Mouse (Mus musculus) inflammation-experienced regulatory T-cells, adult 6 months (primary cell): ENCODE data around the gene Ddah1. TPM values are rescaled to one million over a fixed set of nuclear protein-coding genes. Genes with fewer than 3 reads are reported as not detected.

Source experiments
- ATAC-seq: one replicate; pipeline ENCODE4 v1.8.0; 2017
- polyA plus RNA-seq, 3 experiments: library from polyadenylated mRNA; unstranded; fragments of 100-300 nt; shearing (Covaris generic); gene quantifications; one replicate each; pipeline ENCODE4 v1.2.1; 2017

Gene Ddah1
- under 1 TPM in 1 of 3 experiments, not detected in 2; 0.15 TPM for polyA plus RNA-seq

DNA sequence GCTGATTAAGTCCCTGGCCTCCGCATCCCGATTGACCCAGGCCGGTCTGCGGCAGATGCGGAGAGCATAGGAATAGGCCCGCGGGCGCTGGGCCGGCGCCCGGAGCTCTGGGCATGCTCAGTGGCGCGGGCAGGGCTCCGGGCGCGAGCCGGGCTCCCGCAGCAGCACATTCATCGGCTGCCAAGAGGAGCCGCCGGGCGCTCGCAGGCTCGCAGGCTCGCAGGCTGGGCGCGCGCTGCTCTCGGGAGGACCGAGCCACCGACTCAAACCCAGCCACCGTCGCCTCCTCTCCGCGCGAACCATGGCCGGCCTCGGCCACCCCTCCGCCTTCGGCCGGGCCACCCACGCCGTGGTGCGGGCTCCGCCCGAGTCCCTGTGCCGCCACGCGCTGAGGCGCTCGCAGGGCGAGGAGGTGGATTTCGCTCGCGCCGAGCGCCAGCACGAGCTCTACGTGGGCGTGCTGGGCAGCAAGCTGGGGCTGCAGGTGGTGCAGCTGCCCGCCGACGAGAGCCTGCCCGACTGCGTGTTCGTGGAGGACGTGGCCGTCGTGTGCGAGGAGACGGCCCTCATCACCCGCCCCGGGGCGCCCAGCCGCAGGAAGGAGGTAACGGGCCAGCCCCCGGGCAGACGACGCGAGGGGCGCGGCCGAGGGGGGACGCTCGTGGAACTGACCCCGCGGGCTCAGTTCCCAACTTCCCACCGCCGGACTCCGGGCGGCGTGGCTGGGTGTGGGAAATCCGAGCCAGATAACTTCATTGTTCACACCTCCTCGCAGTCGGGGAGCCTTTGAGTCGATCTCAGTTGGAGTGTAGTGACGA is at the start of gene Ddah1:
Gene Ddah1 (plus strand): TSS at position 115 of the 818 bp plus-strand sequence.
- no peak for ATAC-seq

DNA sequence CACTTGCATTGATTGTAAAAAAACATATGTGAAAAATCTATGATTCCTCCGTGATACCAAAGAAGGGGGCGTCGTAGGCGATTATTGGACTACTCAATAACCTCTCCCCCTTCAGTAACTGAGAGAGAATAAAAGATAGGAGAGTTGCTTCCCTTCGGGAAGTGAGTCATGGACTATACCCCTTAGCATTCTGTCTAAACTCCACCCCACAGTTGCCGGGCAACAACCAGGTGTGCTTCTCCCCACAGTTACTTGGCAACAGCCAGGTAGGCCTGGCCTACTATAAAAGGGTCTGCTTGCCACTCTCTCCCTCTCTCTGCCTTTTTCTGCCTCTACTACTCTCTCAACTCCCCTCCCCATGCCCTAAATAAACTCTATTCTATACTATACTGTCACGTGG is 42.6 kb upstream of the Ddah1 start:
- ATAC-seq, result no peak

DNA sequence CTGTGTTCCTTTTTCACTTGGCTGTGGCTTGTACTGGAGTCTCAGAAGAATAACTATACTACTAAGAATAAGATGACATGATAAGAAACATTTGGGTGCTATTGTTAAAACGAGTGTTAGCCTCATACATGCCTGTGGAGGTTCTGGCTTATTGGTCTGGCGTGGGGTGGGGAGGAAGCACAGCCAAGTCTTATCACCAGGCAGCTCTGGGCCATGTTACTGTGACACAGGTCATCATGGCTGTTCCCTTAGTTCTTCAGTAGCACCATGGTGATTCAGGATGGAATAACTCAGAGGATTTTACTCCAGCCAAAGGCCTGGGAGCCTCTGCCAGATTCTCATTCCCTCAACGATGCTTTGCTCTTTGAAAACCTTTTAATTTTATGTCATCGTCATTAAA is 38.8 kb upstream of the Ddah1 start:
- ATAC-seq, result no peak

DNA sequence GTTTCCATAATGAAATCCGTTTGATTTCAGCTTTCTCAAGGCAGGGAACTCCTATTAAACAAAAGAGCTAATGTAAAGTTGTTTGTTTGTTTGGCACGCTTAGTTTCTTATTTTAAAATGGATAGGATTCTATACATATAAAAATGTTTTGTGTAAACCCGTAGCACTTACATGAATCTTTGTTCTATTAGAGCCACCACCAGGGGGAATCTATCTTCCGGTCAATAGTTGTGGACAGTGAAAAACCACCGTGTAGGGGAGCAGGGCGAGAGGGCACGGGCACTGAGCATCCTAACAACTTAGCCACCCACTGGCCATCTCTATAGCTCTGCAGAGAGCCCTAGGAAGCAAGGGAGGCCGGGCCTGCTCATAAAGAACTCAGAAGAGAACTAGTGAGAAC is 33.4 kb upstream of the Ddah1 start:
- ATAC-seq, result no peak

DNA sequence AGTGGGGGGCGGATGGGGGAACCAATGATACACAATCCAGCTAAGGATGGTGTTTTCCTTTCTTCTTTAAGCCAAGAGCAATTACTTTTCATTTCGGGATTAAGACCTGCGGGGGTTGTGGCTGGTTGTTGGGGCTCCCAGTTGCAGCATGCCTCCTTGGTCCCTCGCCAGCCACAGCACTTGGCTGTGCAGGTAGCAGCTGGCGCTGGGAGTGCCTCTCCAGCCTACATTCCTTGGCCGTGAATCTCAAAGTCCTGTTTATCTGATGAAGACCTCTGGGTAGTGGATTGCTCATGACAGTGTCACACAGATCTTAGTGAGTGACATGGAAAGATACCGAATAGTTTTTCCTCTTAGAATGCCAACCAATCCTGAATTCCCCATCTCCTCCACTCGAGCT is 30.1 kb upstream of the Ddah1 start:
- no peak for ATAC-seq

DNA sequence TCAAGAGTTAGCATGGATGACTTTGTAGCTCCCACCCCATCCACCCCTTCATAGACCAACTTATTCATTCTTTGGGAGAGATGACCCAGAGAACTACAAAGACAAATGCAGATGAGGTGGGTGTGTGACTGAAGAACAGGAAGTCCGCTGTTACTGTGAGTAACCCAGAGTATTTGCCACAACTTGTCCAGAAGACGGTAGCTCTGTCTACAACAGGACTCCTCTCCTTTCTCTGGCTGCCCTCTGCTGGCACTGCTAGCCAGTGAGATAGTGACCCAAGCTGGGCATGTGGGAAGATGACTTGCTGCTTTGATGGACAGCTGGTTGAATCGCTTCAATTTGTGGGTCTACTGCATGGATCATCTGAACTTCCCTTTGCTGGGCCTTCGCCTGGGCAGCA is 28.9 kb upstream of the Ddah1 start:
- no peak for ATAC-seq

DNA sequence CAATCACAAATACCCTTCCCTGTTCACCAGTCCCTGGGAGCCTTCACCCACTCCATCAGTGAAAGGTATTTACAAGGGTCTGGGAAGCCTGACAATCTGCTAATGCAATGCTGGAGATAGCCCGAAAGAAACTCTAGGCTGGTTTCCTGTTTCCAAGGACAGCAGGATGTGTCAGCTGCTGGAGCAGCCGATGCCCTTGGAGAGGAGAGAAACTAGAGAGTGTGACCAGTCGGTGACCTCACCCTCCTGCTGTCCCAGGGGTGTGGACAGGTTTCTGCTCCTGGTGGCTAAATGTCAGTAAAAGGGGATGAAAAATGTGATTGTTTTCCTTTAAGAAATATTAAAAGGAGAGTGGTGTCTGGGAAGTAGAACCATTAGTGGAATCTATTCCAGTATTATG is 28.4 kb upstream of the Ddah1 start:
- ATAC-seq, result no peak

DNA sequence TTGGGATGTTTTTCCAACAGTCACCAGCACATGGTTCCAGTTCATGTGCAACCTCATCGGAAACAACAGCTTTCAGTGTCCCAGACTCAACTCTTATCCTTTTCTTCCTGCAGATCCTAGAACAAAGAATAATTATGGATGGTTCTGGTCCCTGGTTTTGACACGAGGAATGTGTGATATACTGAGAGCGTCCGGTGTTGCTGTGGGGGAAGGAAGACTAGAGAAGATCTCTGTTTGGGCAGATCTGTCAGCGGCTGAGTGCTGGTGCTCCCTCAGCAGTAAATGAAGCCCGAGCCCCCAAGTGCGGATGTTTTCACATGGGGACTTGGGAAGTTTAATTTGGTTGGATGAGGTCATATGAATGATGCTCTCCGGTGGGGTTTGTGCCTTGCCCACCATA is 23.6 kb upstream of the Ddah1 start:
- ATAC-seq, result no peak

DNA sequence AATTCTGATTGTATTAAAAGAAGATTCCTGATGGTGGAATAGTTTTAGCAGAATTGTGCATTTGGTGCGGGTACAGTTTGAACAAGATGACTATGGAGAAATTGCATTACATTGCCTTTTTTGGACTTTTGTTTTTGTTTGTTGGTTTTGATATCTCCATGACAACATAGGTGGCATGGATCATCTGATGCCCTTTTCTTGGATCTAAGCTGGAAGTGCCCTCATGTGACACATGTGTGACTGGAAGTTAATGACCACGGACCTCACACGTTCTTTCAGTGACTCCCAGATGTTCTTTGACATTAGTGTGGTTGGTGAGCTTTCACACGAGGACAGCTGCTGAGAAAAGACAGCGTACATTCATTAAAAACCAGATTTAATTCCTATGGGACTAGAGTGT is 21.9 kb upstream of the Ddah1 start:
- no peak for ATAC-seq

DNA sequence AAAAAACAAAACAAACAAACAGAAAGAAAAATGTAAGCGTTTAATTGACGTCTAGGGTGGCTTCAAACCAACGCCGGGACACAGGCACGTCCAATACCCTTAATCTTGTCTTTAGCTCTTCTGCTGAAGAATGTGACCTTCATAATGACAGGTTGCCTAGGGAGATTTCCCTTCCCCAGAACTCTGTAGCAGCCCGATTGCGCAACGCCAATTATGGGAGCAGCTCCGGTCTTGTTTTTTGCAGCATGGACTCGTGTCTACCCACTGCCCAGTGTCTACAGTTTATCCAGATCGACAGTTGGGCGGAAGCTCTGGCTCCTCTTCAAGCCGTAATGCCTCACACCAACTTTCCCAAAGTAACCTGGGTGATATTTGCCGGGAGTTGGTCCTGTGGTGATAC is 19.8 kb upstream of the Ddah1 start:
- no peak for ATAC-seq

DNA sequence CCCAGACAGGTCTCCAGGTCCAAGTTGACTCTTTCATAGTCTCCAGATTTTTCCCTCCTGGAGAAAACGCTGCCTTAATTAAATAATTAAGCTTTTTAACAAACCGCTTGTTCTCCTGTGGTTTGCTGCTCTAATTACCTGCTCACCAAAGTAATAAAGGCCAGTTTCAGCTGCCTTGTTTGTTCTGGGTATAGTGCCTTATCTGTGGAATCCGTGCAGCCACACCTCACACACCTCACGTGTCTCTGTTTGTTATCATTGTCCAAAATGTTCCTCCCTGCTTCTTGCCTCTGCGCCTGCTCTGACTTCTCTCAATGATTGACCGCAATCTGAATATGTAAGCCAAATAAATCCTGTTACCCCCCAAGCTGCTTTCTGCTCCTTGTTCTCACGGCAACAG is 18.6 kb upstream of the Ddah1 start:
- ATAC-seq, result no peak

DNA sequence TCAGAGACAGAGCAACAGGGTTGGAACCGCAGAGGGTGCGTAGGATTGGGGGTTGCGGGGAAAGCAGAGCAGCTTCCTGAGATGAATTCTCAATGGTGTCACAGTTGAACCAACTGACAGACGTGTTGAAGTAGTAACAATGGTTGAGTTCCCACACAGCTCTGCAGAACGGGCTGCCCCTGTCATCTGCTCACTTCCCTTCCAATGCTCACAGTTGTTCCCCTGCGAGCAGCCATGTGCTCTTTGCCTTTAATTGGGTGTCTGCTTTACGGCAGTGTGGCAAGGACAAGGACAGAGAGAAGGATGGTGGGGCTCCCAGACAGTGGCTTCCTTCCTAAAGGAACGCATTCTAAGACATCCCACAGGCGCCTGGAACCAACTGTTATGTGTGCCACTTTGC is 15.4 kb upstream of the Ddah1 start:
- no peak for ATAC-seq

DNA sequence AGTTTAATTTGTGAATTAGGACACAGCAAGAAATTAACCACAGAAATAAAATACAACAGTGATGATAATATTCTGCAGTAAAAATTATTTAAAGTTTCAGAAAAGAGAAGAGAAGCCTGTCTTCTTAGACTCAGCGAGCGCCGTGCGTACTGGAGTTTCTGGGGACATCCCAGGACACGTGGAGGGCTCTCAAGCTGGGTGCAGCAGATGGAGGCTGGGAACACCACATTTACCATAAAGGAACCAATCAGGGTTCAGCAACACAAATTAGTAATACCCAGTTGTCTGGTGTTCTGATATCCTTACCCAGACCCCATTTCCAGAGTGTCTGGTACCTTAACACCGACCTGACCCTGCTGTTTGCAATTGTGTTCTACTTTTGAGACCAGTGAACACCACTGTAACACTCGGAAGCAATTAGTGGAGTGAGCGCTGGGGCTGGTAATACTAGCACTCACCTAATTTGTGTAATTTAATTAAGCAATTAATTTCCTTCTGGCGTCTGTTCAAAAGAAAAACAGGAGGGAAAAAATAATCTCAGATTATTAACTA is 14.9 kb upstream of the Ddah1 start:
- no peak for ATAC-seq

DNA sequence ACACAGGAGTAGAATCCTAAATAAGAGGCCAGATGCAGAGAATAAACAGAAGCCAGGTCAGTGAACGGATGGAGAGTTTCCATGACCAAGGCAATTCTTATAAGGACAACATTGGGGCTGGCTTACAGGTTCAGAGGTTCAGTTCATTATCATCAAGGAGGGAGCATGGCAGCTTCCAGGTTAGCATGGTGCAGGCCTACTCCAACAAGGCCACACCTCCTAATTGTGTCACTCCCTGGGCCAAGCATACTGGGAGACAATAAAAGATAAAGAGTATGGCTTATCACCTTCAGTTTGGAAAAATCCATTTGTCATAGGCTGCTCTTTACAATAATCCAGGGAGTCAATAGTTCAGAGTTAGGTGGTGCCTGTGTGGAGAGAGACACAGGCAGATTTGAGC is 9.8 kb upstream of the Ddah1 start:
- ATAC-seq, result no peak

DNA sequence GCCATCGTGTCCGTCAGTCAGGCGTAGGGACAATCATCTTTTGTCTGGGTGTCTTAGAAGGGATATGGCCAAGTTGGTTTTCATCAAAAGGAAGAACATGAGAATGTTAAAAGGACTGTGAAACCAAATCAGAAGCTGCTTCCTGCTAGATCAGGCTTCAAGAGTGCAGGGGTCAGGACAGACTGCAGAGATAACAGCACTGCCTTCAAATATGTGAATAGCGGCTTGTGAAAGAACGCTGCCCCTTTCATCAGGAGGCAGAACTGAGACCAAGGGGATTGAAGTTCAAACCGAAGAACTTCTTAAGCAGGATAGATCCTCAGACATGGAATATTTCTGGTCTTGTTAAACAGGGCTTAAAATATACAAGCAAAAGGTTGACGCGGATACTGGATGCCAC is 2.0 kb upstream of the Ddah1 start:
- ATAC-seq, result no peak

DNA sequence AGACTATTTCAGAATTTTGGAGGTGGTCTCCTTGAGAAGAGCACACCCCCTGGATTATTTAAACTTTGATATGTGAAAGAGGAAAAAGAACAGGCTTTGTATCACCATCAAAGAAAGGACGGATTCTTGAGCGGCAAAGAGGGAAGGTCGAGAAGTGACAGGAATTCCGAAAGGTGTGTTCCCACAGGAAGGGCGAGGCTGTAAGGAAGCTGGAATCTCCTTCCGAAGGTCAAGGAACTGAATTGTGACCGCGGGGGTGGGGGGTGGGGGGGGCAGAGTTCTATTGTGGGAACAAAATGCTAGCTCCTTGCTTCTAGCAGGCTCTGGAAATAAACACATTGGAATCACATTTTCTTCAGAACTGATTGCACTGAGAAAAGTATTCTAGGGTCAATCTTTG is 1.3 kb upstream of the Ddah1 start:
- no peak for ATAC-seq

DNA sequence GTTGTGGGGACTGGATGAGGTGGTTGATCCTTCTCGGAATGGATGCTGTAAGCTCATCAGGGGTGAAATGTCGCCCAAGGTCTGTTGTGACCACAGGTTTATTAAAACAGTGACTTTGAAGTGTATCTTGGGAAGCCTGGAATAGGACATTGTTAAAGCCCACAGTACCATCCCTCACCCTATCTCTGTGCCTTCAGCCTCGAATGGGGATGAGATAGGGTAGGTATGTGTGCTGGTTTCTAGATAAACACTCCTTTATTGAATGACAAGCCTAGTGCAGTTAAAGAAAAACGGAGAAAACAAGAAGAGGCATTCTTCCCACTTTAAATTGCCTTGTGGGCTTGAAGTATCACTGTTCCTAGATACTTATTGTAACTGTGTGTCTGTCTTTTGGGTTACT is 631 bp upstream of the Ddah1 start:
- ATAC-seq, result no peak

DNA sequence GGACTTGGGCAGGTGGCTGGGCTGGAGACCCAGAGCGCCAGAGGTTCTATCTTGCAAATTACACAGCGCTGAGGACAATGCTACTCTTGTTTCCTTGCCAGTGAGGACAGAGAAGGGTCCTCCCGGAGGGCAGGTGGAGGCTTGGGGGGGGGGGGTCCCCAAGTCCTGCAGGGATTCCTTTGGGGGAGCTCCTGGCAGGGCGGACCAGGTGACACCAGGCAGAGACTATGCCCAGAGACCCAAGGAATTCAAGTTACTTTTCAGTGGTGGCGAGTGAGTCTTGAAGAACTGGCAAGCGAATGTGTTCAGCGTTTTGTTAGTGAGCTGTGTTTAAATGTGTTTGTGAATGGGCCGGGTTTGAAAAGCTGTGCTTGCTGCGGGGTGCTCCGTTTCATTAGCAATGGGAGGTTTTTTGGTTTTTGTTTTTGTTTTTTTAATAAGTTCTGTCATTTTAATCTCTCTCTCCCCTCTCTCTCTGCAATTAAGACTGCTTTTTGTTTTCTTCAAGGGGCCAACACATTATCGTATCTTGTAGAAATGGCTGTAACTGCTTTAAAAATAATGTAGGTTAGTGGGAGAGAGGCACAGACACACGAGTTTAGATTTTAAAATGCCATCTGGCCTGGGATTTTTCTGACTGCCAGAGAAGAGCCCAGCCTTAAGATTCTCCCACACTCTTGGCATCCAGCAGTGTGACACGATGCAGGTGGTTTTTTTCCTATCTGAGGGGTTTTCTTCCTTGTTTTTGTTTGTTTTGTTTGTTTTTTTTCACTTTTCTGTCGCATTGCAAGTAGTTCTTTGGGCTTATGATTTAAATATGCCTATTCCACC is 1.1 kb downstream of the Ddah1 start:
- no peak for ATAC-seq

DNA sequence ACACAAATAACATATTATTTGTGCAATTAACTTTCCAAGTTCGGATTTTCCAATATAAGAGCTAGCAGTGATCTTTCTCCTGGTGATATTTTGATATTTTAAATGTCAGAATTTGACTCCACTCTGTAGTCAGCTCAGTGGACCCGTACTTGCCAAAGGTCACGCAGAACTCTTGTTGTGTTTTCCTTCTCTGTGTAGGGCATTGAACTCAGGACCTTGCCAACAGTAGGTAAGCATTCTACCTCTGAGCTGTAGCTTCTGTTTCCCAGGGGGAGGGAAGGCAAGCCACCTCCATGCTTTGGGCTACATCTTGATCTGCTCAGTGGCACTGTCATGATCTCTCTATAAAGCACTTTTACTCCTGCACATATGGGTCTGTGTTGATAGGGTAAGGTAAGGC is 2.1 kb downstream of the Ddah1 start:
- no peak for ATAC-seq

DNA sequence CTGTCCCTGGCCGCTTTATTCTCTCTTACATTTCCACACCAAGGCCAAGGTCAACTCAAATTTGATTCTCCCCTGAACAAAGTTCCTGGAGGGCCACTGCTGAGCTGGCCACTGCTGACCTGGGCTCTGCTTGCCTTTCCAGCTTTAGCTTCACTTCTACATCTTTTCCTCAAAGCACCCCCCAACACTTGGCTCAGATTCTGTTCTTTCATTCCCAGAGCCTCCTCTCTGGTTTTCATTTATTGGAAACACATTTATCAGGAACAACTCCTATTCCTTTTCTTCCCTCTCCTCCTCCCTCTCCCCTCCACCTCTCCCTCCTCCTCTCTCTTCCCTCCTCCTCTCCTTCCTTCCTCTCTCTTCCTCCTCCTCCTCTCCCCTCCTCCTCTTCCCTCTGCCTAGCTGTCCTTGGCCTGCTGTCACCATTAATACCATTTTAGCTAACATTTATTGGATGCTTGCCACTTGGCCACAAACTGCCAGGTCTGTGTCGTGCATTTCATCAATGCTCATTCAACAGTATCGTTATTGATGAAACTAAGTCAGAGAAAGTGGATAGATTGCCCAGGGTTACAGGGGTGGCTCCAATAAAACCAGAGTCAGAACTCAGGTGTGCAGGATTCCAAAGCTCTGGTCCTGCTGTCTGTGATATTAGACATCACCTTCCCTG is 3.2 kb downstream of the Ddah1 start:
- no peak for ATAC-seq

DNA sequence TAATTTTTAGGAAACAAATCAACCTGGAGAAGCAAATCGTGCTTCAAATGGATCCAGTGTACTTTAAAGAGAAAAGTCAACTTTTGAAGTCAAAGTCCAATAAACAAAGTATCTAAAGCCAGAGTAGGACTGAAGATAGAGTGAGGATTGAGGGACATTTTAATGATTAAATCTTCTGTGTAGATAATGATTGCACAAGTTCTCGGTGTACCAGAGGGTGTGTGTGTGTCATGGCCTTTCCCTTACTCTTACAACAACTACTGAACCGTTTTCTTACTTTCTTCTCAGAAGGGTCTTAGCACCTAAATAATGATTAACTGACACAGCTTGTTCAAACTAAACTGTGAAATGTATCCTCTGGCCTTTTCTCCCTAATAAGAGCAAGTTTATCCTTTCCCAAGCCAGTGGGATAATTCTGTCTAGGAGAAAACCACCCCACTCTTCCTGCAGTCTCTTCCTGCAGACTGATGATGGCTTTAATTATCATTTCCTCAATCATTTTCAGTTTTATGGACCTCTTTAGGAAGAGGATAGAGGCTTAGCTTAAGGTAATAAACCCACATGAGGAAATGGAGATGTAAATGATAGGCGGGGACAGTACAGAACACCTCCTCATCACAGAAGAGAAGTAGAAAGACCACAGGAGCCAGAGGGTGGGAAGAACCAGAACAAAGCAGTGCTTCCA is 4.6 kb downstream of the Ddah1 start:
- ATAC-seq, result no peak

DNA sequence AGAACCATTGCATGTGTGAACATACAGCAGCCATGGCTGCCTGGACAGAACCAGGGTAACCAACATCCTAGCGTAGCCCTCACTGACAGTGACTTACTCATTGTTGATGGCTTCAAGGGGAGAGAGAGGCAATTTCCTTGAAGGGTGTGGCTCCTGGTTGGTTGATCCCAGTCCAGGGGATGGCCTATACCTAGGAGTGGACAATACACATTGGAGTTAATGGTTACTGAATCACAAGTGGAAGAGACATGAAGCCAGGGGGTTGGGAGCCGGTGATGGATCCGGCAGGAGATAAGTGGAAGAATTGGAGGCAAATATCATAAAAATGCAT is 5.1 kb downstream of the Ddah1 start:
- no peak for ATAC-seq

DNA sequence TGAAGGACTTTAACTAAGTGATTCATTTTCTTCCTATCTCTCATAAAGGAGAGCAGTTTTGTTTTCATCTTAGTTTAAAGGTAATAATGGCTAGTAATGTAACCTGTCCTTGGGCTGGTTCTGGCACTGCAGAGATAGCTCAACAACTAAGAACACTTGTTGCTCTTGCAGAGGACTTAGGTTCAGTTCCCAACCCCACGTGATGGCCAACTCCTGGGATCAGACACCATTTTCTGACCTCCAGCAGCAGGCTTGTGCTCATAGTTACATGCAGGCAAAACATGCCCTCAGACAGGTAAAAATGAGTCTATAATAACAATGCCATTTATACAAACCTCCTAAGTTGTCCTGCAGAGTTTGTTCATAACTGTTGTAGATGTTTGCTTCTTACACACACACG is 5.9 kb downstream of the Ddah1 start:
- no peak for ATAC-seq
